Mouse (Mus musculus): ENCODE data around the gene Myzap. TPM values are rescaled to one million over a fixed set of nuclear protein-coding genes. Genes with fewer than 3 reads are reported as not detected.

Myzap gene
- total RNA-seq, 2 experiments from 2014 or later: 381 to 383 TPM

Other genes with a start within 250 kb of the Myzap start
- gene Polr2m, start 106.4 kb downstream of the Myzap start, total RNA-seq (2021): 100 to 1,000 TPM; 305 to 317 TPM
- gene Cgnl1, start 179.2 kb upstream of the Myzap start, total RNA-seq (2021): 10 to 100 TPM; 33.5 to 39.9 TPM